Mouse (Mus musculus): ENCODE results near the gene Prss2. TPM values are rescaled to one million over a fixed set of nuclear protein-coding genes. Genes with fewer than 3 reads are reported as not detected.
"Not testable (repeated sequence)": the region's sequence is repeated elsewhere in the genome, so short reads cannot be mapped to it uniquely, and the experiment has no call there.

The Prss2 gene
- polyA plus RNA-seq, 1 experiment from 2014 or later: not detected

- H3K9me3 ChIP-seq (ENCODE audit: control insufficient read depth, low read length): no peaks in the 10 kb centered on the region
- 91% methylated on average over 1 of the region's 1 CpGs for WGBS
- no peak overlapping the region for H3K4me2 ChIP-seq (ENCODE audit: low read depth, low read length)
- H3K36me3 ChIP-seq (ENCODE audit: control insufficient read depth, insufficient read depth, low read length): no peaks in the 10 kb centered on the region
- H3K4me3 ChIP-seq (ENCODE audit: low read length): no peak overlapping the region
- no peaks in the 10 kb centered on the region; the same call in 1 of the 2 replicates for H3K27me3 ChIP-seq (ENCODE audit: control insufficient read depth, insufficient read depth, low read depth, low read length)
- no peak overlapping the region for H3K9ac ChIP-seq (ENCODE audit: low read length)
- no peak for ATAC-seq (ENCODE audit: low read depth)
- H3K27ac ChIP-seq (ENCODE audit: low read length): no peak overlapping the region
- no peaks in the 10 kb centered on the region for H3K4me1 ChIP-seq (replicated peaks; ENCODE audit: control insufficient read depth, insufficient read depth, low read length)
These were observed 15.8 kb downstream of the Prss2 start for GRCm38 (mm10) chr6:41537376-41537775.

DNA sequence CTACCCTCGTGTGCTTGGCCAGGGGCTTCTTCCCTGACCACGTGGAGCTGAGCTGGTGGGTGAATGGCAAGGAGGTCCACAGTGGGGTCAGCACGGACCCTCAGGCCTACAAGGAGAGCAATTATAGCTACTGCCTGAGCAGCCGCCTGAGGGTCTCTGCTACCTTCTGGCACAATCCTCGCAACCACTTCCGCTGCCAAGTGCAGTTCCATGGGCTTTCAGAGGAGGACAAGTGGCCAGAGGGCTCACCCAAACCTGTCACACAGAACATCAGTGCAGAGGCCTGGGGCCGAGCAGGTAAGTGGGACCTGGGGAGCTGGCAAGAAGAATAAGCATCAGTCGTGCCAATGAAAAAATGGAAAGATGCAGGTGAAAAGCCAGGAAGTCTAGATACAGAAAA is 16.7 kb downstream of the Prss2 start:
- H3K9ac ChIP-seq (ENCODE audit: low read length); H3K4me2 ChIP-seq (ENCODE audit: low read depth, low read length); H3K9me3 ChIP-seq (ENCODE audit: control insufficient read depth, low read length); H3K4me3 ChIP-seq (ENCODE audit: low read length); H3K27me3 ChIP-seq (ENCODE audit: control insufficient read depth, insufficient read depth, low read depth, low read length); ATAC-seq (ENCODE audit: low read depth); H3K27ac ChIP-seq (ENCODE audit: low read length); H3K4me1 ChIP-seq (replicated peaks; ENCODE audit: control insufficient read depth, insufficient read depth, low read length); H3K36me3 ChIP-seq (ENCODE audit: control insufficient read depth, insufficient read depth, low read length): not testable (repeated sequence)
- 78% methylated on average over 5 of the region's 8 CpGs for WGBS

DNA sequence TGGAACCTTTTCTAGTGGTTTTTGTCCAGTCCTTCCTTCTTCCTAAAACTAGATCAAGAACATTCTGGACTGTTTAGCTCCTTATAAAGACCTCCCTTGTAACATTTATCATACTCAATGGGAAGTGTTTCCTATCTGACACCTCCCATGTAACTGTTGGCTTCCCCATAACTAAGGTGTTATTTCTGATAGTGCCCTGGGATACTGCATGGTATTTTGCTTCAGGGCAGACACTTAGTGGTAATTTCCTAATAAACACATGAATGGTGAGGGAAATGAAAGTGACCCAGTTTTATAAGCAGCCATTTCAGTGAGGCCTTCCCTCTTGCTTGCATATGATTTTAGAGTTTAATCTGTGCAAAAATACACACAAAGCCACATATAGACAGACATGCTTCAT is 19.2 kb downstream of the Prss2 start:
- H3K9me3 ChIP-seq (ENCODE audit: control insufficient read depth, low read length): no peaks in the 10 kb centered on the region
- no peak overlapping the region for H3K9ac ChIP-seq (ENCODE audit: low read length)

DNA sequence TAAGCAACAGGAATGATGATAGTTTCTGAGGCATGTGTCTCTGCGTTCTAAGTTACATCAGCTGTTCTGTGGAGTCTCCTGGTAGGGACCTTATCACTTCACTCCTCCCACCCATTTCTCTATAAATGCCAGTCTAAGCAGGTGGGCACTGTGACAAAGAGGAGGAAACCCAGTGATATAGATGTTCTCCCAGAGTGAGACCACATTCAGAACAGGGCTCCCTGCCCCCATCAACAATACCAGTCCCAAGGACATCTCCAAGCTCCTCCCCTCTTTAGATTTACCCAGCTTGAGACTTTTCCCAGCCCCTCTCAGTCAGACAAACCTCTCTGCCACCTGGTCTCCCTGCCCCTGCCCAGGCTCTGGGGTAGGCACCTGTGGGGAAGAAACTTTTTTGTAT is 20.2 kb downstream of the Prss2 start:
- ATAC-seq (ENCODE audit: low read depth): no peak
- WGBS: 50% methylated on average over 1 of the region's 1 CpGs

More for the DNA sequence above, 19.2 kb downstream of the Prss2 start:
- ATAC-seq (ENCODE audit: low read depth): no peak
- Histone ChIP-seq H3K36me3 (ENCODE audit: control insufficient read depth, insufficient read depth, low read length) (no peaks in the 10 kb centered on the region), H3K4me2 (ENCODE audit: low read depth, low read length) (no peak overlapping the region), H3K4me1 (replicated peaks; ENCODE audit: control insufficient read depth, insufficient read depth, low read length) (no peaks in the 10 kb centered on the region), H3K27ac (ENCODE audit: low read length) (no peak overlapping the region), H3K4me3 (ENCODE audit: low read length) (no peak overlapping the region), H3K27me3 (ENCODE audit: control insufficient read depth, insufficient read depth, low read depth, low read length) (peaks cover 7% of the 10 kb centered on the region; the same call in 1 of the 2 replicates)

DNA sequence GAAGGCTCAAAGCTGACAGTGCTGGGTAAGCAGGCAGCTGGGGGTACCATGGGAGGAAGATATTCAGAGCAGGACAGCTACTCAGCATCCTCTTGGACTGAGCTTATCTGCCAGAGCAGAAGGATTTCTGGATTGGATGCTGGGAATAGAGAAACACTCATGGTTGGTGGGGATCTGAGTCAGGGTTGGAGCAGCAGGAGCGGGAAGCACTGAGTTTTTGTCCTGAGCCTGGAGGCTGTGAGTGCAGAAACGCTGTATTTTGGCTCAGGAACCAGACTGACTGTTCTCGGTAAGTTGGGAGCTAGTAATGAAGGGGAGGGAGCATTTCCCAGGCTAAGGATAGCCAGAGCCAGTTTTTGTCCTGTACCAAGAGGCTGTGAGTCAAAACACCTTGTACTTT is 21.4 kb downstream of the Prss2 start:
- Histone ChIP-seq H3K4me1 (replicated peaks; ENCODE audit: control insufficient read depth, insufficient read depth, low read length) (no peaks in the 10 kb centered on the region), H3K27me3 (ENCODE audit: control insufficient read depth, insufficient read depth, low read depth, low read length) (peaks cover 7% of the 10 kb centered on the region; the same call in 1 of the 2 replicates), H3K4me2 (ENCODE audit: low read depth, low read length) (peak overlapping the region; percentile 51; the same call in 1 of the 2 replicates), H3K36me3 (ENCODE audit: control insufficient read depth, insufficient read depth, low read length) (no peaks in the 10 kb centered on the region), H3K27ac (ENCODE audit: low read length) (no peak overlapping the region), H3K4me3 (ENCODE audit: low read length) (no peak overlapping the region), H3K9ac (ENCODE audit: low read length) (no peak overlapping the region), H3K9me3 (ENCODE audit: control insufficient read depth, low read length) (no peaks in the 10 kb centered on the region)
- WGBS: 18% methylated on average over 3 of the region's 3 CpGs
- ATAC-seq (ENCODE audit: low read depth): no peak

More for the DNA sequence above, 20.2 kb downstream of the Prss2 start:
- Histone ChIP-seq H3K27ac (ENCODE audit: low read length) (no peak overlapping the region), H3K9ac (ENCODE audit: low read length) (no peak overlapping the region), H3K4me1 (replicated peaks; ENCODE audit: control insufficient read depth, insufficient read depth, low read length) (no peaks in the 10 kb centered on the region), H3K27me3 (ENCODE audit: control insufficient read depth, insufficient read depth, low read depth, low read length) (peaks cover 7% of the 10 kb centered on the region; the same call in 1 of the 2 replicates), H3K9me3 (ENCODE audit: control insufficient read depth, low read length) (no peaks in the 10 kb centered on the region), H3K36me3 (ENCODE audit: control insufficient read depth, insufficient read depth, low read length) (no peaks in the 10 kb centered on the region), H3K4me3 (ENCODE audit: low read length) (no peak overlapping the region), H3K4me2 (ENCODE audit: low read depth, low read length) (no peak overlapping the region)

DNA sequence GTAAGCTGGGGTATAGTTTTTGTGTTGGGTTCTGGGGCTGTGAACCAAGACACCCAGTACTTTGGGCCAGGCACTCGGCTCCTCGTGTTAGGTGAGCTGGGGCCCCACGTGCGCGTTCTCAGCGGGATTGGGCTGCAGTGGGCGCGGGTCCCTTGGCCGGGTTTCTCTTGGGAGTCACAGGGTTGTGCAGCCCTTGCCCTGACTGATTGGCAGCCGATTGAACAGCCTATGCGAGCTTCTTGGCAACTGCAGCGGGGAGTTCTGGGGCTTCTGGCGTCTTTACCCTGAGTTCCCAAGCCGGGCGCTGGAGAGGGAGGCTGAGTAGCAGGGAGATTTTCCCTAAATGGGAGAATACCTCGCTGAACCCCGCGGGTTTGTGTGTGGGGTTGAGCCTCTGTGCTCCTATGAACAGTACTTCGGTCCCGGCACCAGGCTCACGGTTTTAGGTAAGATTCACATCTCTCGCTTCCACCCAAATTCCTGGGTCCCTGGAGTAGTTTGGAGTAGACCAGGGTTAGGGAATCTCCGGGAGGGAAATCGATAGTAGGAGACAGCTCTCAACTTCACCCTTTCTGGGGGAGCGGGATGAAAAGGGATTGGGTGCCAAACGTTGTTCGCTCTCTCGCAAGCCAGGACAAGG is 21.9 kb downstream of the Prss2 start:
- Histone ChIP-seq H3K4me2 (ENCODE audit: low read depth, low read length) (peak overlapping the region; percentile 51), H3K9me3 (ENCODE audit: control insufficient read depth, low read length) (no peaks in the 10 kb centered on the region), H3K27me3 (ENCODE audit: control insufficient read depth, insufficient read depth, low read depth, low read length) (peaks cover 7% of the 10 kb centered on the region; the same call in 1 of the 2 replicates), H3K9ac (ENCODE audit: low read length) (0 out of 2 replicates have a peak overlapping the region, but pooled peaks have one; percentile 0), H3K36me3 (ENCODE audit: control insufficient read depth, insufficient read depth, low read length) (no peaks in the 10 kb centered on the region), H3K4me3 (ENCODE audit: low read length) (peak overlapping the region; percentile 29), H3K4me1 (replicated peaks; ENCODE audit: control insufficient read depth, insufficient read depth, low read length) (no peaks in the 10 kb centered on the region), H3K27ac (ENCODE audit: low read length) (no peak overlapping the region)
- WGBS: 7% methylated on average over 28 of the region's 28 CpGs
- no peak for ATAC-seq (ENCODE audit: low read depth)

- Histone ChIP-seq H3K9ac (ENCODE audit: low read length) (no peak overlapping the region), H3K4me3 (ENCODE audit: low read length) (no peak overlapping the region), H3K4me1 (replicated peaks; ENCODE audit: control insufficient read depth, insufficient read depth, low read length) (no peaks in the 10 kb centered on the region), H3K9me3 (ENCODE audit: control insufficient read depth, low read length) (no peaks in the 10 kb centered on the region), H3K27me3 (ENCODE audit: control insufficient read depth, insufficient read depth, low read depth, low read length) (peaks cover 7% of the 10 kb centered on the region; the same call in 1 of the 2 replicates), H3K27ac (ENCODE audit: low read length) (no peak overlapping the region), H3K36me3 (ENCODE audit: control insufficient read depth, insufficient read depth, low read length) (no peaks in the 10 kb centered on the region), H3K4me2 (ENCODE audit: low read depth, low read length) (no peak overlapping the region)
- ATAC-seq (ENCODE audit: low read depth): no peak
- WGBS: 69% methylated on average over 5 of the region's 5 CpGs
These were observed 22.9 kb downstream of the Prss2 start for GRCm38 (mm10) chr6:41544381-41544924.

DNA sequence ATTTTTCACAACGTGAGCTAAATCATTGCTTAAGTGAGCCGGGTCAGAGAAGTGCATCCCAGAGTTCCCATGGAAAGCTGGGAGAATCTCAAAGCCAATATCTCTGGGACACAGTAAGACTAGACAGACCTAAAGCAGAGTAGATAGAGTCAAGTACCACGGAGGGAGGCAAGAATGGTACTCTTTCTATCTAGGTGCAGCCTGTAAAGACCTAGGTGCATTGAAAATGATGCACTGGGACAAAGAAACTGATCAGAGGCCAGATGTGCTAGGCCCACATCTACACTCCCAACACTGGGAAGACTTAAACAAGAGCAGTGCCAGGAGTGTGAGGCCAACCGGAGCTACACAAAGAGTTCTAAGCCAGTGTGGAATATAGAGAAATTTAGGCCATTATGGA is 23.7 kb downstream of the Prss2 start:
- no peaks in the 10 kb centered on the region for H3K4me1 ChIP-seq (replicated peaks; ENCODE audit: control insufficient read depth, insufficient read depth, low read length)
- no peak overlapping the region for H3K9ac ChIP-seq (ENCODE audit: low read length)
- H3K36me3 ChIP-seq (ENCODE audit: control insufficient read depth, insufficient read depth, low read length): no peaks in the 10 kb centered on the region
- H3K27me3 ChIP-seq (ENCODE audit: control insufficient read depth, insufficient read depth, low read depth, low read length): peaks cover 7% of the 10 kb centered on the region; the same call in 1 of the 2 replicates
- H3K27ac ChIP-seq (ENCODE audit: low read length): no peak overlapping the region
- no peak overlapping the region for H3K4me2 ChIP-seq (ENCODE audit: low read depth, low read length)
- H3K4me3 ChIP-seq (ENCODE audit: low read length): no peak overlapping the region
- no peaks in the 10 kb centered on the region for H3K9me3 ChIP-seq (ENCODE audit: control insufficient read depth, low read length)
- ATAC-seq (ENCODE audit: low read depth): no peak
- 75% methylated on average over 4 of the region's 4 CpGs for WGBS

DNA sequence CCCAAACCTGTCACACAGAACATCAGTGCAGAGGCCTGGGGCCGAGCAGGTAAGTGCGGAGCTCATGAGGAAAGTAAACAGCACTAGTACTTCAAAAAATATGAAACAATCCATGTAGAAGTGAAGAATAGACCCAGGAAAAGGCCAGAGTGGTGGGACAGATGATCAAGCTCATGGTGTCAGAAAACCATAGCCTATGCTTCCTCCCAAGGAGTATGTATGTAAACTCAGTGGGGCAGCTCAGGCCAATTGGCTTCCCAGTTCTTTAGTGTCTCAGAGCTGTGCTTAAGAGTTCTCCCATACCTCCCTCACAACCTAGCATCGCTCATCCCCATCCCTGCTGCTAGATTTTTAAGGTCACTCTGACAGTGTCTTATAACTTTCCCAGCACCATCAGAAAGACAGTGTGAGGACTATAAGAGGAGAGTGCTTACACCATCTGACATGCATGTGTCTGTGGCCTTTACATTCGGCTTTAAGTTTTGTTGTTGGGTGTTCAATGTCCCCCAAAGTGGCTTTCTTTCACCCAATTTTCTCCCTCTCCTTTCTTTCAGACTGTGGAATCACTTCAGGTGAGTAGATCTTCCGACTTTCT is 25.6 kb downstream of the Prss2 start:
- H3K4me1 ChIP-seq (replicated peaks; ENCODE audit: control insufficient read depth, insufficient read depth, low read length): no peaks in the 10 kb centered on the region
- H3K27ac ChIP-seq (ENCODE audit: low read length): no peak overlapping the region
- no peak overlapping the region for H3K9ac ChIP-seq (ENCODE audit: low read length)
- no peak overlapping the region for H3K4me2 ChIP-seq (ENCODE audit: low read depth, low read length)
- peaks cover 7% of the 10 kb centered on the region; the same call in 1 of the 2 replicates for H3K27me3 ChIP-seq (ENCODE audit: control insufficient read depth, insufficient read depth, low read depth, low read length)
- H3K4me3 ChIP-seq (ENCODE audit: low read length): no peak overlapping the region
- ATAC-seq (ENCODE audit: low read depth): no peak
- WGBS: 71% methylated on average over 5 of the region's 5 CpGs
- H3K36me3 ChIP-seq (ENCODE audit: control insufficient read depth, insufficient read depth, low read length): no peaks in the 10 kb centered on the region
- no peaks in the 10 kb centered on the region for H3K9me3 ChIP-seq (ENCODE audit: control insufficient read depth, low read length)
